Mouse (Mus musculus) hindbrain, embryonic 13.5 days (tissue): ENCODE measurements around the gene Smcp. TPM values are rescaled to one million over a fixed set of nuclear protein-coding genes. Genes with fewer than 3 reads are reported as not detected.

Source experiments
- ATAC-seq: fragments of 200-750 bp; cut with Nextera tagmentation; 2 replicates; pipeline ENCODE4 v1.8.0; 2017; ENCODE audit warnings: moderate TSS enrichment; ENCODE audit not compliant: low FRiP score
- H3K27ac ChIP-seq: fragments of 300-500 bp; sonication (generic); 2 replicates; pipeline ENCODE4 v1.5.1; 2015; ENCODE audit warnings: inconsistent platforms, mild to moderate bottlenecking, moderate library complexity
- H3K27me3 ChIP-seq: fragments of 300-500 bp; sonication (generic); 2 replicates; pipeline ENCODE4 v1.6.1; 2015; ENCODE audit warnings: mild to moderate bottlenecking, inconsistent platforms
- H3K36me3 ChIP-seq: fragments of 300-500 bp; sonication (generic); 2 replicates; pipeline ENCODE4 v1.6.1; 2015; ENCODE audit warnings: mild to moderate bottlenecking, inconsistent platforms
- H3K4me1 ChIP-seq: fragments of 300-500 bp; sonication (generic); replicated peaks from 2 replicates; pipeline ENCODE4 v1.6.1; 2015; ENCODE audit warnings: inconsistent platforms
- H3K4me2 ChIP-seq: fragments of 300-500 bp; sonication (generic); 2 replicates; pipeline ENCODE4 v1.6.1; 2015; ENCODE audit warnings: inconsistent platforms, mild to moderate bottlenecking, moderate library complexity
- H3K4me3 ChIP-seq: fragments of 300-500 bp; sonication (generic); 2 replicates; pipeline ENCODE4 v1.5.1; 2015; ENCODE audit warnings: mild to moderate bottlenecking, inconsistent platforms
- H3K9ac ChIP-seq: fragments of 300-500 bp; sonication (generic); 2 replicates; pipeline ENCODE4 v1.6.1; 2015; ENCODE audit warnings: mild to moderate bottlenecking, inconsistent platforms
- H3K9me3 ChIP-seq: fragments of 300-500 bp; sonication (generic); 2 replicates; pipeline ENCODE4 v1.6.1; 2016; ENCODE audit warnings: inconsistent platforms
- WGBS: fragments of 180-500 bp; shearing (Covaris S2); methylation state at CpG from one replicate; pipeline ENCODE4 v1.1.7; 2015; 5-methylcytosine and 5-hydroxymethylcytosine counted together
- polyA plus RNA-seq: library from polyadenylated mRNA; unstranded; fragments of >200 nt; fragmentation: Nextera tagmentation; extraction: Ambion mirVana; gene quantifications from 2 replicates; pipeline ENCODE4 v1.2.1, GENCODE M21; 2015

Smcp gene
- polyA plus RNA-seq: not detected in 2 replicates

- H3K27ac ChIP-seq: no peak within 1 kb of the TSS
- no peaks in the 10 kb centered on the region for H3K4me1 ChIP-seq
- H3K9ac ChIP-seq: no peak within 1 kb of the TSS
- no peak for ATAC-seq
- H3K27me3 ChIP-seq: no peaks in the 10 kb centered on the region
- 97% methylated on average over 1 of the region's 1 CpGs for WGBS
- no peaks in the 10 kb centered on the region for H3K9me3 ChIP-seq
- no peaks in the 10 kb centered on the region for H3K36me3 ChIP-seq
- H3K4me2 ChIP-seq: no peak within 1 kb of the TSS
- no peak within 1 kb of the TSS for H3K4me3 ChIP-seq
These were observed at the start of gene Smcp for GRCm38 (mm10) chr3:92588858-92589257. Gene Smcp, minus strand, starts transcription at chr3:92588997.

GRCm38 (mm10) chr3:92638653-92638991, 49.8 kb upstream of the Smcp start:
- WGBS: 74% methylated on average over 3 of the region's 3 CpGs
- H3K36me3 ChIP-seq: no peaks in the 10 kb centered on the region
- no peak overlapping the region for H3K4me3 ChIP-seq
- H3K4me2 ChIP-seq: no peak overlapping the region
- no peaks in the 10 kb centered on the region for H3K27me3 ChIP-seq
- H3K9ac ChIP-seq: no peak overlapping the region
- ATAC-seq: no peak
- H3K4me1 ChIP-seq: no peaks in the 10 kb centered on the region
- no peaks in the 10 kb centered on the region for H3K9me3 ChIP-seq
- H3K27ac ChIP-seq: no peak overlapping the region

- 33% methylated on average over 1 of the region's 1 CpGs for WGBS
- peak; percentile 86 for ATAC-seq
- H3K36me3 ChIP-seq: no peaks in the 10 kb centered on the region
These were observed 49.2 kb upstream of the Smcp start for GRCm38 (mm10) chr3:92637745-92638652.

DNA sequence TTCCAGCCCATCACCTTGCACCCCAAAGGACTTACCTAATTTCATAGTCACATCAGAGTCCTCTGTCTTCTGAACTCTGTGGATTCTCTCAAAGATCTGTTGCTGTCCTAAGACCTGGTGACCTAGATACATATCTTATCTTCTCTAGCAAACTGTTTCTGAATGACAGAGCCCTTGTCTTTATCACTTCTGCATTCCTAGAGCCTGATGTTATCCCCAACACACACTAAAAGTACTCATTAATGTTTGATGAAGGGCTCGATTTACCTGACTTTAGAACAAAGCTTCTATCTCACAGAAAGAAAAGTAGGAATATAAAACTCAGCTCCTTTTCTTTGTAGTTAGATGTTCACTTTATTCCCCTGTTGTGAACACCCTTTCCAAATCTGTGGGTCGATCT, 32.8 kb upstream of the Smcp start, which contains the start of gene Lce6a:
TSS of gene Lce6a (minus strand) at position 101 of the 400 bp plus-strand sequence.
- Histone ChIP-seq H3K27ac (no peak within 1 kb of the TSS), H3K36me3 (no peaks in the 10 kb centered on the region), H3K9me3 (no peaks in the 10 kb centered on the region), H3K9ac (no peak within 1 kb of the TSS), H3K27me3 (no peaks in the 10 kb centered on the region), H3K4me2 (no peak within 1 kb of the TSS), H3K4me3 (no peak within 1 kb of the TSS), H3K4me1 (no peaks in the 10 kb centered on the region)
- ATAC-seq: no peak
- WGBS: 86% methylated on average over 2 of the region's 2 CpGs

More at GRCm38 (mm10) chr3:92637745-92638652, 49.2 kb upstream of the Smcp start:
- Histone ChIP-seq H3K4me1 (no peaks in the 10 kb centered on the region), H3K4me2 (no peak overlapping the region), H3K9ac (no peak overlapping the region), H3K27ac (no peak overlapping the region), H3K27me3 (no peaks in the 10 kb centered on the region), H3K4me3 (no peak overlapping the region), H3K9me3 (no peaks in the 10 kb centered on the region)

DNA sequence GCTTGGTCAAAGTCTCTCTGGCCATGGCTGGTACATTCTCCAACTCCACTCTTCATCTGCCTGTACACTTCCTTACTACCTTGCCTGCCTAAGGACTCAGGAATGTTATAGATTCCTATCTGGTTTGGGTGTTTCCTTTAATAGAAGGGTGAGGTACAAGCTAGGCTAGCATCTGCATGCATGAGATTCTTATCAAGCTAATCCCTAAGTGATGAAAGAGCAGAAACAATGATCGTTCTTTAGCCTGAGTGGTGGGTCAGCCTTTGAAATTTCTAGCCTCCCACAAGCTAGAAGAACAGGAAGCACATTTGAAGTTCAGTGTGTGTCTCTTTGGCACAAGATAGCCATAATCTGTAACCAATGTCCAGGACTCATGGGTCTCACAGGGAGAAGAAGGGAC, 21.0 kb upstream of the Smcp start:
- no peaks in the 10 kb centered on the region for H3K9me3 ChIP-seq
- no peaks in the 10 kb centered on the region for H3K27me3 ChIP-seq
- ATAC-seq: no peak
- H3K4me3 ChIP-seq: no peak overlapping the region
- H3K36me3 ChIP-seq: no peaks in the 10 kb centered on the region
- WGBS: 85% methylated on average over 1 of the region's 1 CpGs
- H3K4me2 ChIP-seq: no peak overlapping the region
- no peak overlapping the region for H3K9ac ChIP-seq
- no peaks in the 10 kb centered on the region for H3K4me1 ChIP-seq
- no peak overlapping the region for H3K27ac ChIP-seq

DNA sequence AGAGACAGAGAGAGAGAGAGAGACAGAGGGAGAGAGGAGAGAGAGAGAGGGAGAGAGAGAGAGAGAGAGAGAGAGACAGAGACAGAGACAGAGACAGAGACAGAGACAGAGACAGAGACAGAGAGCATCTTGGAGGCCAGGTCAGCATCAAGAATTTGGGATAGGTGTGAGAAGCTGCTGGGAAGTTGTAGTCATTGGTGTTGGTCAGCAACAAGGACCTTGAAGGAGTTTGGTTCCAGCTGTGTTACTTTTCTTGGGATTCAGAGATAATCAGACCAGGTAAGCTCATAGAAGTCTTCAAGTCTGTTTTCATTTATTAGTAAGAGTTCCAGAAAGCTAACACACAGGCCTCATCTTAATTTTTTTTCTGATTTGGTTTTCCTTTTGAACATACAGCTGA, 18.6 kb upstream of the Smcp start, which contains the start of gene 2210017I01Rik:
TSS of gene 2210017I01Rik (minus strand) at position 101 of the 400 bp plus-strand sequence.
- ATAC-seq: no peak

DNA sequence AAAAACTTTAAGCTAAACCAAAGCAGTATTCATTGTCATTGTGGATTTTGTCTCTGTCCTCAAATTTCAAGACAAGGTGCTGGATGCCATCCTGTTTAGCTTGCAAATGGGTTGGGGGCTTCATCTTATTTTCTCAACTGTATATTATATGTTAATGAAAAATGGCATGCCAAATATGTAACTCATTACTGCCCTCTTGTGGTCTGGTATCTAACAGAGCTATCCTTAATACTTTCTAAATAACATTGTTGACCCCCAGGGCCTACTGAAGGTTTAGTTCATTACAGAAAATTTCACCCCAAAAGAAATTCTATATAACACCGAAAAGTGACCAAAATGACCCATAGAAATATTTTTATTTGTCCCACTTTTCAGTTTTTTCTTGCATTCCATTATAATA, 13.4 kb upstream of the Smcp start:
- no peak for ATAC-seq
- Histone ChIP-seq H3K4me1 (no peaks in the 10 kb centered on the region), H3K27me3 (no peaks in the 10 kb centered on the region), H3K4me2 (no peak overlapping the region), H3K36me3 (no peaks in the 10 kb centered on the region), H3K9me3 (no peaks in the 10 kb centered on the region), H3K9ac (no peak overlapping the region), H3K27ac (no peak overlapping the region), H3K4me3 (no peak overlapping the region)
- WGBS: 48% methylated on average over 1 of the region's 1 CpGs

More for the DNA sequence above, 18.6 kb upstream of the Smcp start, which contains the start of gene 2210017I01Rik:
- no peaks in the 10 kb centered on the region for H3K4me1 ChIP-seq
- H3K36me3 ChIP-seq: no peaks in the 10 kb centered on the region
- no peaks in the 10 kb centered on the region for H3K27me3 ChIP-seq
- no peak within 1 kb of the TSS for H3K9ac ChIP-seq
- no peaks in the 10 kb centered on the region for H3K9me3 ChIP-seq
- no peak within 1 kb of the TSS for H3K4me2 ChIP-seq
- no peak within 1 kb of the TSS for H3K27ac ChIP-seq
- H3K4me3 ChIP-seq: no peak within 1 kb of the TSS

- Histone ChIP-seq H3K4me3 (no peak overlapping the region), H3K4me1 (no peaks in the 10 kb centered on the region), H3K4me2 (no peak overlapping the region), H3K27ac (no peak overlapping the region), H3K36me3 (no peaks in the 10 kb centered on the region), H3K27me3 (no peaks in the 10 kb centered on the region), H3K9me3 (no peaks in the 10 kb centered on the region), H3K9ac (no peak overlapping the region)
- 46% methylated on average over 1 of the region's 1 CpGs for WGBS
- no peak for ATAC-seq
These were observed 11.7 kb upstream of the Smcp start for GRCm38 (mm10) chr3:92600456-92600855.

DNA sequence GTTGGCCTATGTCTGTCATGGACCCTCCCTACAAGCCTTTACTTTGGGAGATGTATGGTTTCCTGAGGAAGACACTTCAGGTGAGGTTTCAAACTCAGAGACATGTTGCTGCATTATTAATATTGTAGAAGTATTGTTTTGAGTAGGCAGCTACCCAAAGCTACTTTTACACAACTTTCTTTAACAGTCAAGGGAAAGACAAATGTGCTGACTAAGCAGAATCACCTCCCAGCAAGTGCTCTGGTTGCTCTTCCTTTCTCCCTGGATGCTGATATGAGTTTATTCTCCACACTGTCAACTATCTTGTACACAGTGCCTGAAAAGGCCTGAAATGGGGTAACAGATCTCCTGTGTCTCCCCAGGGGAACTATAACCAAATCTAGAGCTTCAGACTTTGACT, 11.2 kb upstream of the Smcp start:
- ATAC-seq: no peak
- Histone ChIP-seq H3K4me2 (no peak overlapping the region), H3K27me3 (no peaks in the 10 kb centered on the region), H3K4me3 (no peak overlapping the region), H3K9ac (no peak overlapping the region), H3K9me3 (no peaks in the 10 kb centered on the region), H3K27ac (no peak overlapping the region), H3K4me1 (no peaks in the 10 kb centered on the region), H3K36me3 (no peaks in the 10 kb centered on the region)

DNA sequence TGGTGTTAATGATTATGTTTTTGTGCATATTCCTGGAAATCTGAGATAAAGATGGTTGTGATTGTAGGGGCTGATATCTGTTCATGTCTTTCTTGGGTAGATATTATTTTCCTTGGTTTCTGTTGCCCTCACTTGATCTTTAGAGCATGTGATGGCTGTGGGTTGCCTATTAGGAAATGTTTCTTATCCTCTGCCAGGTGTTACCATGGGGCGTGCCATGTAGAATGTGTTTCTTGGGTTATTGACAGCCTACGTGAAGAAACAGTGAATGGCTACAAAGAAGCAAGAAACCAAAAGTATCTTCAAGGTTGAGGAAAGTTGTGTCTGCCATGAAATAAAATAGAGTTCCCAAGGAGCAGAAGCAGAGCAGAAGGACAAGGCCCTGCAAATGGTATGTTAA, 9.6 kb upstream of the Smcp start:
- no peak overlapping the region for H3K4me3 ChIP-seq
- no peak overlapping the region for H3K9ac ChIP-seq
- H3K27me3 ChIP-seq: no peaks in the 10 kb centered on the region
- H3K9me3 ChIP-seq: no peaks in the 10 kb centered on the region
- no peaks in the 10 kb centered on the region for H3K4me1 ChIP-seq
- H3K36me3 ChIP-seq: no peaks in the 10 kb centered on the region
- 91% methylated on average over 2 of the region's 2 CpGs for WGBS
- H3K27ac ChIP-seq: no peak overlapping the region
- ATAC-seq: no peak
- no peak overlapping the region for H3K4me2 ChIP-seq

GRCm38 (mm10) chr3:92587190-92587589, 1.6 kb downstream of the Smcp start:
- 93% methylated on average over 3 of the region's 3 CpGs for WGBS
- Histone ChIP-seq H3K4me2 (no peak overlapping the region), H3K4me1 (no peaks in the 10 kb centered on the region), H3K27me3 (no peaks in the 10 kb centered on the region), H3K9ac (no peak overlapping the region), H3K4me3 (no peak overlapping the region), H3K36me3 (no peaks in the 10 kb centered on the region), H3K9me3 (no peaks in the 10 kb centered on the region), H3K27ac (no peak overlapping the region)
- no peak for ATAC-seq

GRCm38 (mm10) chr3:92585055-92585454, 3.7 kb downstream of the Smcp start:
- Histone ChIP-seq H3K27ac (no peak overlapping the region), H3K4me2 (no peak overlapping the region), H3K4me1 (no peaks in the 10 kb centered on the region), H3K9ac (no peak overlapping the region), H3K36me3 (no peaks in the 10 kb centered on the region), H3K4me3 (no peak overlapping the region), H3K27me3 (no peaks in the 10 kb centered on the region), H3K9me3 (no peaks in the 10 kb centered on the region)
- WGBS: 59% methylated on average over 1 of the region's 1 CpGs
- ATAC-seq: no peak
